Mouse (Mus musculus): ENCODE data around the gene Gm21119. TPM values are rescaled to one million over a fixed set of nuclear protein-coding genes. Genes with fewer than 3 reads are reported as not detected.

Gene Gm21119
- 0.12 TPM in 1 of 2 replicates, not detected in the other for polyA plus RNA-seq (2012; rRNA removed)

DNA sequence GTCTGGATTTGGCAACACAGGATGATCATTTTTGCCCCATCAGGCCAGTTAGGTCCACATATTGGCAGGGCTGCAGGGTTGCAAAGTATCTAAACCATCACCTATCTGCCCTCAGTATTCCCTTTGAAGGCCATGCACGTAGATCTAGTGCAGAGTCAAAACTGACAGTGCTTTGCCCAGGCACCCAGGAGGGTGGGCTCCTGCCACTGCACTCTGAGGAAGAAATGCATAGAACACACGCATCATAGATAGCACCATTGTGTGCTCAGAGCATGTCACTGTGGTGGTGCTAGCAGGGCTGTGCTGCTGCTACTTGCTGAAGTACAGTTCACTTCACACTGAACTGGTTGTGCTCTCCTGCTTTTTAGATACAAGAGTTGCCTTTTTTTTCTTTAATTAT lies at the start of gene Gm21119:
TSS of gene Gm21119 (plus strand) at position 301 of the 400 bp plus-strand sequence.

